Mouse (Mus musculus) lung, embryonic 14.5 days (tissue): ENCODE data around the gene Gm42372. TPM values are rescaled to one million over a fixed set of nuclear protein-coding genes. Genes with fewer than 3 reads are reported as not detected.
A peak's percentile ranks its signal among the peaks of the same experiment; 100 is the strongest.

Source experiments
- ATAC-seq: fragments of 200-750 bp; cut with Nextera tagmentation; 2 replicates; pipeline ENCODE4 v1.8.0; 2017; ENCODE audit warnings: mild to moderate bottlenecking, moderate TSS enrichment, moderate library complexity; ENCODE audit not compliant: insufficient read depth
- DNase-seq: peaks from one replicate; pipeline ENCODE4 v3.0.0-alpha.2; 2015
- H3K27ac ChIP-seq: fragments of 300-500 bp; sonication (generic); 2 replicates; pipeline ENCODE4 v1.5.1; 2014; ENCODE audit warnings: low read depth, mild to moderate bottlenecking, moderate library complexity
- H3K27me3 ChIP-seq: fragments of 300-500 bp; sonication (generic); 2 replicates; pipeline ENCODE4 v1.6.1; 2014; ENCODE audit warnings: low read length, control low read depth; ENCODE audit not compliant: insufficient read depth
- H3K36me3 ChIP-seq: fragments of 300-500 bp; sonication (generic); 2 replicates; pipeline ENCODE4 v1.6.1; 2014; ENCODE audit warnings: control low read depth; ENCODE audit not compliant: insufficient read depth
- H3K4me1 ChIP-seq: fragments of 300-500 bp; sonication (generic); 2 replicates; pipeline ENCODE4 v1.6.1; 2014; ENCODE audit warnings: antibody characterized with exemption, control low read depth; ENCODE audit not compliant: insufficient read depth
- H3K4me2 ChIP-seq: fragments of 300-500 bp; sonication (generic); 2 replicates; pipeline ENCODE4 v1.6.1; 2014; ENCODE audit warnings: mild to moderate bottlenecking
- H3K4me3 ChIP-seq: fragments of 300-500 bp; sonication (generic); 2 replicates; pipeline ENCODE4 v1.5.1; 2014; ENCODE audit warnings: low read depth, low read length
- H3K9ac ChIP-seq: fragments of 300-500 bp; sonication (generic); 2 replicates; pipeline ENCODE4 v1.6.1; 2014
- H3K9me3 ChIP-seq: fragments of 300-500 bp; sonication (generic); 2 replicates; pipeline ENCODE4 v1.6.1; 2016; ENCODE audit warnings: low read depth, low read length, control low read depth
- CTCF ChIP-seq: IDR thresholded peaks from 2 replicates; pipeline ENCODE4 v1.5.1; 2016; ENCODE audit warnings: antibody characterized with exemption, low read depth
- WGBS: fragments of 180-500 bp; shearing (Covaris S2); extraction: QIAGEN DNeasy Blood & Tissue Kit; methylation state at CpG from one replicate; pipeline ENCODE4 v1.1.7; 2014; 5-methylcytosine and 5-hydroxymethylcytosine counted together
- polyA plus RNA-seq: library from polyadenylated mRNA; unstranded; fragments of >200 nt; fragmentation: Nextera tagmentation; extraction: Ambion mirVana; gene quantifications from 2 replicates; pipeline ENCODE4 v1.2.1, GENCODE M21; 2014

Gene Gm42372
- polyA plus RNA-seq, 1 experiment from 2014 or later: 0.09 TPM

DNA sequence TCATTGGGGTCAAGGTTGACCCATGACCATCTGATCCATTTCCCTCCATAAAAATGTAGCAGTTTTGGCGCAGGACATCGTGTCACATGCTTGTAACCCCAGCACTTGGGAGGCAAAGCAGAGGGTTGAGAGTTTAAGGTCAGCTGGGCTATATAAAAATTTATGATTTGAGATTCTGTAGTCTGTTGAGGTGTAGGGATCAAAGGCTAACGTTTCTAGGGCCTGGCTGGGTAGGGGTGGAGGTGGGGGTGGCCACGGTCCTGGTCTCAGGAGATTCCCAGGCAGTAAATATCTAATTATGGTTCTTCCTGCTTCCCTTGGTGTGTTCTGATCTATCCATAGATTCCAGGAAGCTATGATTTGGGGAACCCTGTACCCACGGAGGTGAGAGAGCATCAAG, 21.2 kb upstream of the Gm42372 start:
- Histone ChIP-seq H3K4me3 (no peak overlapping the region), H3K27ac (no peak overlapping the region), H3K36me3 (no peaks in the 10 kb centered on the region), H3K9ac (no peak overlapping the region), H3K4me1 (no peaks in the 10 kb centered on the region), H3K9me3 (no peaks in the 10 kb centered on the region), H3K27me3 (0 out of 2 replicates have a peak, but pooled peaks cover 6% of the 10 kb centered on the region), H3K4me2 (no peak overlapping the region)
- TF ChIP-seq CTCF: no peak
- ATAC-seq (no peak), DNase-seq (no peak)
- 67% methylated on average over 5 of the region's 5 CpGs for WGBS

DNA sequence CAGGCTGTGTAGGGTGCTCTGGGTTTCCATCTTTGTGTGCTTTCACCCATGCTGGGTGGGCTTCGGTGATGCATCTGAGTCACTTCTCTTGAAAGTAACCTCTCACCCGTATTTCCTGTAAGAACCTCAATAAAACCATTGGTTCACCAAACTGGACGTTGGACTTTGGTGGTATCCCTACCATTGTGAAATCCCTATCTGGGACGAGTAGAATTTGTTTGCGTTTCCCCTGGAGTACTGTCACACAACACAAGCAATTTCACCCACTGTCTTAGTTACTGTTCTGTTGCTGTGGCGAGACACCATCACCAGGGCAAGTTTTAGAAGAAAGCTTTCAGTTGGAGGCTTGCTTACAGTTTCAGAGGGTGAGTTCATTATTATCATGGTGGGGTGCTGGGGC, 14.5 kb upstream of the Gm42372 start:
- no peak for TF ChIP-seq CTCF
- DNase-seq (no peak), ATAC-seq (no peak)
- Histone ChIP-seq H3K27ac (no peak overlapping the region), H3K27me3 (no peaks in the 10 kb centered on the region), H3K4me3 (no peak overlapping the region), H3K36me3 (no peaks in the 10 kb centered on the region), H3K9me3 (no peaks in the 10 kb centered on the region), H3K4me1 (no peaks in the 10 kb centered on the region), H3K4me2 (no peak overlapping the region), H3K9ac (no peak overlapping the region)
- 78% methylated on average over 6 of the region's 6 CpGs for WGBS

- Histone ChIP-seq H3K36me3 (no peaks in the 10 kb centered on the region), H3K27ac (no peak overlapping the region), H3K4me1 (no peaks in the 10 kb centered on the region), H3K27me3 (no peaks in the 10 kb centered on the region), H3K4me2 (no peak overlapping the region), H3K9me3 (no peaks in the 10 kb centered on the region), H3K9ac (no peak overlapping the region), H3K4me3 (no peak overlapping the region)
- 57% methylated on average over 3 of the region's 3 CpGs for WGBS
- no peak for TF ChIP-seq CTCF
- DNase-seq: no peak
- ATAC-seq: no peak
Measured at GRCm38 (mm10) chr7:16971160-16971559, 11.7 kb upstream of the Gm42372 start.

DNA sequence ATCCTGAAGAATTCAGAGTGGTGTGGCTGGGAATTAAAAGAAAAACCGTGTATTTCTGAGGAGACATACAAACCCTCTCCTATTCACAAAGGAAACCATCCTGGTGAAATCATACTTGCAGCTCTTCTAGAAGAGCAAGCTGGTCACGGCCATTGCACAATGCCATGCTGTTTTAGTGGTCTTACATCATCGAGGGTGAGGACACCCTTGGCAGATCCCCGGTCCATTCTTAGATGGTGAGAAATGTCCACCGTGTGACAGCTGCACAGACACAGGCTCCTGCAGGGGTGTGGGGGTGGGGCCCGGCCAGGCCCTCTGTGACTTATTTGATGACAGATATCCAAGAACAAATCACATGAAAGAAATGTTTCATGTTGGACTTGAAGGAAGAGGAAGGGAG, 8.9 kb upstream of the Gm42372 start:
- peak; percentile 83 for ATAC-seq
- Histone ChIP-seq H3K9ac (no peak overlapping the region), H3K36me3 (no peaks in the 10 kb centered on the region), H3K4me2 (no peak overlapping the region), H3K27me3 (no peaks in the 10 kb centered on the region), H3K27ac (no peak overlapping the region), H3K4me1 (no peaks in the 10 kb centered on the region), H3K4me3 (no peak overlapping the region), H3K9me3 (no peaks in the 10 kb centered on the region)
- peak; percentile 73 for DNase-seq
- TF ChIP-seq CTCF: no peak
- WGBS: 38% methylated on average over 6 of the region's 6 CpGs

GRCm38 (mm10) chr7:16976298-16976697, 6.6 kb upstream of the Gm42372 start:
- Histone ChIP-seq H3K9me3 (no peaks in the 10 kb centered on the region), H3K4me1 (no peaks in the 10 kb centered on the region), H3K4me3 (no peak overlapping the region), H3K4me2 (no peak overlapping the region), H3K9ac (no peak overlapping the region; the same call in 1 of the 2 replicates), H3K27ac (no peak overlapping the region), H3K27me3 (no peaks in the 10 kb centered on the region), H3K36me3 (no peaks in the 10 kb centered on the region)
- 47% methylated on average over 8 of the region's 8 CpGs for WGBS
- ATAC-seq (no peak), DNase-seq (no peak)
- TF ChIP-seq CTCF: no peak

DNA sequence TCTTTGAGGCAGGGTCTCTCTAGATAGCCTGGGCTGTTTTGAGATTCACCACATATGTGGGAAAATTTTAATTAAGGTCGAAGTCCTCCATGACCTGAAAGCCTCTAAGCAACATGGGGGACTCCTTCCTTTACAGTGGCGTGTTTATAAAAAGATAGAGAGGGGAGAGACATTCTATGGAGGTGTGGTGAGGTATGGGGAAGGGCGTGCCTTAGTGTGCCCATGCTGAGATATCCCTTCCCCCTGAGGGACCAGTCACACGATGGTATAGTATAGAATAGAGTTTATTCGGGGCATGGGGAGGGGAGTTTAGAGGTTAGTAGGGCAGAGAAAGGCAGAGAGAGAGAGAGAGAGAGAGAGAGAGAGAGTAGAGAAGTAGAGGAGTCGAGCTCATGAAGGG, 4.7 kb upstream of the Gm42372 start:
- TF ChIP-seq CTCF: no peak
- Histone ChIP-seq H3K9me3 (no peaks in the 10 kb centered on the region), H3K4me2 (no peak overlapping the region), H3K4me3 (no peak overlapping the region), H3K4me1 (peaks cover 3% of the 10 kb centered on the region; the same call in 1 of the 2 replicates), H3K27me3 (no peaks in the 10 kb centered on the region), H3K9ac (no peak overlapping the region), H3K36me3 (no peaks in the 10 kb centered on the region), H3K27ac (no peak overlapping the region)
- 66% methylated on average over 6 of the region's 6 CpGs for WGBS
- ATAC-seq: no peak
- DNase-seq: no peak

DNA sequence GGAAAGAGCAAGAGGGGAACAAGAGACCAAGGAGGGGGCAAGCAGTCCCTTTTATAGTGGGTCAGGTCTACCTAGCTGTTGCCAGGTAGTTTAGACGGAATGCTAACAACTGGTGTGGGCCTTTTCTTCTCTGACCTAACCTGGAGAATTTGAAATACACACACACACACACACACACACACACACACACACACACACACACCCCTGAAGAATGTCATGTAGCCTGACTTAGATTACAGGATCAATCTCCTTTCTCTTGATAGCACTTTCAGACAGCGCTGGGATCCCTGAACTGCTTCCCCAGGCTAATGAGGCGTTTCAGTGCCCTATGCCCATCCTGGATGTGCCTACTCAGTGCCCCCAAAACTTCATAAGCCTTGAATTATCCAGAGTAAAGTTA, 4.3 kb upstream of the Gm42372 start:
- WGBS: 83% methylated on average over 3 of the region's 3 CpGs
- Histone ChIP-seq H3K9ac (no peak overlapping the region), H3K27me3 (no peaks in the 10 kb centered on the region), H3K27ac (no peak overlapping the region), H3K4me1 (peaks cover 4% of the 10 kb centered on the region; the same call in 1 of the 2 replicates), H3K4me3 (no peak overlapping the region), H3K36me3 (no peaks in the 10 kb centered on the region), H3K9me3 (no peaks in the 10 kb centered on the region), H3K4me2 (no peak overlapping the region)
- TF ChIP-seq CTCF: no peak
- DNase-seq: no peak
- no peak for ATAC-seq

DNA sequence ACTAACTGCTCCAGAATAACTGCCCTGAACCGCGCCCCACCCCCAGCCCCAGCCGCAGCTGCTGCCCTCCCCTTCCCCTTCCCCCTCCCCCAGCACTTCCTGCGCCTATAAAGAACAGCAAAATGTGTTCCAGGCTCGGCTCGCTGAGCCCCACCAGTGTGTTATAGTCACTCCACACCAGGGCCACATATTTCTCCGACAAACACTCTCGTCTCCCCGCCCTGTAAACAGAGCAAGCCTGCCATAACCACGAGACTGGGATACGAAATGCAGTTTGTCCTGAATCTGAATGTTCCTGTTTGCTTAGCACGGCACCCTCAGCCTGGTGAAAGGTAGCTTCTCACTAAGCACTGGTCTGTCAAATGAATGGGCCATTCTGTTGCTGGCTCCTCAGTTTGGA, 2.5 kb upstream of the Gm42372 start:
- ATAC-seq: peak; percentile 85
- H3K4me3 ChIP-seq: peak overlapping the region; percentile 15; the same call in 1 of the 2 replicates
- DNase-seq: peak; percentile 76
- WGBS: under 1% methylated on average over 12 of the region's 12 CpGs
- no peaks in the 10 kb centered on the region for H3K9me3 ChIP-seq
- no peaks in the 10 kb centered on the region for H3K27me3 ChIP-seq
- peaks cover 4% of the 10 kb centered on the region; the same call in 1 of the 2 replicates for H3K4me1 ChIP-seq
- H3K9ac ChIP-seq: peak overlapping the region; percentile 40
- H3K4me2 ChIP-seq: peak overlapping the region; percentile 53
- H3K36me3 ChIP-seq: no peaks in the 10 kb centered on the region
- no peak for TF ChIP-seq CTCF
- peak overlapping the region; percentile 56 for H3K27ac ChIP-seq
